Mouse (Mus musculus) midbrain, embryonic 16.5 days (tissue): Measurements from ENCODE around the gene Zbtb37. TPM values are rescaled to one million over a fixed set of nuclear protein-coding genes. Genes with fewer than 3 reads are reported as not detected.

Source experiments
- ATAC-seq: fragments of 200-750 bp; cut with Nextera tagmentation; 2 replicates; pipeline ENCODE4 v1.8.0; 2017; ENCODE audit warnings: moderate TSS enrichment
- H3K27ac ChIP-seq: fragments of 300-500 bp; sonication (generic); 2 replicates; pipeline ENCODE4 v1.5.1; 2014; ENCODE audit warnings: mild to moderate bottlenecking, low read length, mixed read lengths
- H3K27me3 ChIP-seq: fragments of 300-500 bp; sonication (generic); 2 replicates; pipeline ENCODE4 v1.6.1; 2014; ENCODE audit warnings: low read depth, low read length, mixed read lengths; ENCODE audit not compliant: control insufficient read depth, insufficient read depth
- H3K36me3 ChIP-seq: fragments of 300-500 bp; sonication (generic); 2 replicates; pipeline ENCODE4 v1.6.1; 2014; ENCODE audit warnings: mild to moderate bottlenecking, low read length, moderate library complexity, mixed read lengths; ENCODE audit not compliant: control insufficient read depth, insufficient read depth
- H3K4me1 ChIP-seq: fragments of 300-500 bp; sonication (generic); 2 replicates; pipeline ENCODE4 v1.6.1; 2014; ENCODE audit warnings: mild to moderate bottlenecking, low read length, mixed read lengths; ENCODE audit not compliant: control insufficient read depth, insufficient read depth
- H3K4me2 ChIP-seq: fragments of 300-500 bp; sonication (generic); 2 replicates; pipeline ENCODE4 v1.6.1; 2014; ENCODE audit warnings: mild to moderate bottlenecking, low read length, mixed read lengths
- H3K4me3 ChIP-seq: fragments of 300-500 bp; sonication (generic); 2 replicates; pipeline ENCODE4 v1.5.1; 2014; ENCODE audit warnings: low read depth, mild to moderate bottlenecking, low read length, moderate library complexity, mixed read lengths
- H3K9ac ChIP-seq: fragments of 300-500 bp; sonication (generic); 2 replicates; pipeline ENCODE4 v1.6.1; 2014; ENCODE audit warnings: low read depth, low read length, mixed read lengths
- H3K9me3 ChIP-seq: fragments of 300-500 bp; sonication (generic); replicated peaks from 2 replicates; pipeline ENCODE4 v1.6.1; 2014; ENCODE audit warnings: mild to moderate bottlenecking, low read length, mixed read lengths; ENCODE audit not compliant: control insufficient read depth, poor library complexity, severe bottlenecking
- WGBS: fragments of 180-500 bp; shearing (Covaris S2); extraction: QIAGEN DNeasy Blood & Tissue Kit; methylation state at CpG from one replicate; pipeline ENCODE4 v1.1.7; 2014; 5-methylcytosine and 5-hydroxymethylcytosine counted together
- polyA plus RNA-seq: library from polyadenylated mRNA; unstranded; fragments of >200 nt; fragmentation: Nextera tagmentation; extraction: Ambion mirVana; gene quantifications from 2 replicates; pipeline ENCODE4 v1.2.1, GENCODE M21; 2015

Gene Zbtb37
- 14.0 and 15.8 TPM in 2 replicates for polyA plus RNA-seq

- Histone ChIP-seq H3K36me3 (peaks cover 26% of the 10 kb centered on the region), H3K27me3 (no peaks in the 10 kb centered on the region)
- WGBS = under 1% methylated on average over 55 of the region's 76 CpGs
Observed at GRCm38 (mm10) chr1:161034435-161035280, at the start of gene Zbtb37. Gene Zbtb37 (minus strand): TSS chr1:161034849.

GRCm38 (mm10) chr1:161077243-161077642, 42.6 kb upstream of the Zbtb37 start:
- Histone ChIP-seq H3K4me1 (peaks cover 11% of the 10 kb centered on the region), H3K9me3 (no peaks in the 10 kb centered on the region), H3K27me3 (no peaks in the 10 kb centered on the region), H3K4me3 (no peak overlapping the region), H3K27ac (no peak overlapping the region), H3K9ac (no peak overlapping the region), H3K4me2 (no peak overlapping the region), H3K36me3 (peaks cover 2% of the 10 kb centered on the region; the same call in 1 of the 2 replicates)
- no peak for ATAC-seq
- 96% methylated on average over 3 of the region's 3 CpGs for WGBS

More at GRCm38 (mm10) chr1:161034435-161035280, at the start of gene Zbtb37:
- Histone ChIP-seq H3K9me3 (no peaks in the 10 kb centered on the region), H3K9ac (peak within 1 kb of the TSS; percentile 88), H3K4me2 (peak within 1 kb of the TSS; percentile 84), H3K4me1 (peaks cover 27% of the 10 kb centered on the region), H3K4me3 (peak within 1 kb of the TSS; percentile 67), H3K27ac (peak within 1 kb of the TSS; percentile 89)
- ATAC-seq = peak; percentile 95

- Histone ChIP-seq H3K4me1 (peaks cover 21% of the 10 kb centered on the region), H3K9ac (no peak overlapping the region), H3K27ac (no peak overlapping the region), H3K9me3 (no peaks in the 10 kb centered on the region), H3K36me3 (0 out of 2 replicates have a peak, but pooled peaks cover 2% of the 10 kb centered on the region), H3K4me3 (no peak overlapping the region), H3K4me2 (no peak overlapping the region), H3K27me3 (no peaks in the 10 kb centered on the region)
- WGBS = 94% methylated on average over 6 of the region's 6 CpGs
- no peak for ATAC-seq
Observed at GRCm38 (mm10) chr1:161076238-161076637, 41.6 kb upstream of the Zbtb37 start.

GRCm38 (mm10) chr1:161071272-161071620, 36.6 kb upstream of the Zbtb37 start:
- Histone ChIP-seq H3K27ac (no peak overlapping the region), H3K9ac (peak overlapping the region; percentile 71), H3K4me2 (peak overlapping the region; percentile 79), H3K4me3 (peak overlapping the region; percentile 65), H3K9me3 (no peaks in the 10 kb centered on the region), H3K36me3 (no peaks in the 10 kb centered on the region), H3K27me3 (no peaks in the 10 kb centered on the region), H3K4me1 (peaks cover 29% of the 10 kb centered on the region)
- under 1% methylated on average over 12 of the region's 12 CpGs for WGBS
- ATAC-seq = peak; percentile 1; the same call in 1 of the 2 replicates

GRCm38 (mm10) chr1:161070352-161071271, 36.0 kb upstream of the Zbtb37 start, which contains the start of the genes Dars2 and Cenpl:
Gene Dars2 (minus strand): TSS chr1:161070658.
Gene Cenpl (plus strand): TSS chr1:161070713.
- H3K27ac ChIP-seq = peak within 1 kb of the TSS; percentile 83
- WGBS = under 1% methylated on average over 57 of the region's 57 CpGs

GRCm38 (mm10) chr1:161063351-161063750, 28.7 kb upstream of the Zbtb37 start:
- ATAC-seq = no peak
- no peak overlapping the region for H3K9ac ChIP-seq
- H3K9me3 ChIP-seq = no peaks in the 10 kb centered on the region
- 83% methylated on average over 1 of the region's 1 CpGs for WGBS
- no peak overlapping the region for H3K4me2 ChIP-seq
- no peak overlapping the region for H3K4me3 ChIP-seq
- H3K36me3 ChIP-seq = peaks cover 2% of the 10 kb centered on the region; the same call in 1 of the 2 replicates
- H3K4me1 ChIP-seq = no peaks in the 10 kb centered on the region
- H3K27ac ChIP-seq = no peak overlapping the region
- H3K27me3 ChIP-seq = no peaks in the 10 kb centered on the region

More at GRCm38 (mm10) chr1:161070352-161071271, 36.0 kb upstream of the Zbtb37 start, which contains the start of the genes Dars2 and Cenpl:
- ATAC-seq = peak; percentile 98
- Histone ChIP-seq H3K4me1 (peaks cover 29% of the 10 kb centered on the region), H3K27me3 (no peaks in the 10 kb centered on the region), H3K4me3 (peak within 1 kb of the TSS; percentile 65), H3K9me3 (no peaks in the 10 kb centered on the region), H3K4me2 (peak within 1 kb of the TSS; percentile 96), H3K9ac (peak within 1 kb of the TSS; percentile 83), H3K36me3 (no peaks in the 10 kb centered on the region)

- no peaks in the 10 kb centered on the region for H3K4me1 ChIP-seq
- H3K9me3 ChIP-seq = no peaks in the 10 kb centered on the region
- H3K27me3 ChIP-seq = no peaks in the 10 kb centered on the region
- 96% methylated on average over 1 of the region's 1 CpGs for WGBS
- no peak overlapping the region for H3K27ac ChIP-seq
- H3K9ac ChIP-seq = no peak overlapping the region
- peaks cover 19% of the 10 kb centered on the region; the same call in 1 of the 2 replicates for H3K36me3 ChIP-seq
- no peak for ATAC-seq
- no peak overlapping the region for H3K4me3 ChIP-seq
- no peak overlapping the region for H3K4me2 ChIP-seq
Observed at GRCm38 (mm10) chr1:161057164-161057563, 22.5 kb upstream of the Zbtb37 start.

GRCm38 (mm10) chr1:161046972-161047371, 12.3 kb upstream of the Zbtb37 start:
- ATAC-seq = no peak
- Histone ChIP-seq H3K4me3 (no peak overlapping the region), H3K4me2 (no peak overlapping the region), H3K27ac (no peak overlapping the region), H3K9ac (no peak overlapping the region), H3K27me3 (no peaks in the 10 kb centered on the region), H3K4me1 (no peaks in the 10 kb centered on the region), H3K36me3 (peaks cover 16% of the 10 kb centered on the region), H3K9me3 (no peaks in the 10 kb centered on the region)
- WGBS = 95% methylated on average over 3 of the region's 3 CpGs
